Mouse (Mus musculus) c-Kit-negative CD71-positive TER-119-positive erythroid progenitor cells, embryonic 14.5 days (primary cell): Measurements from ENCODE around the gene Bmi1.
A peak's percentile ranks its signal among the peaks of the same experiment; 100 is the strongest.

ENCODE experiments used
- DNase-seq: peaks from one replicate; pipeline ENCODE4 v3.0.0-alpha.2; 2013; ENCODE audit warnings: low read depth, low spot score

Bmi1 gene

DNA sequence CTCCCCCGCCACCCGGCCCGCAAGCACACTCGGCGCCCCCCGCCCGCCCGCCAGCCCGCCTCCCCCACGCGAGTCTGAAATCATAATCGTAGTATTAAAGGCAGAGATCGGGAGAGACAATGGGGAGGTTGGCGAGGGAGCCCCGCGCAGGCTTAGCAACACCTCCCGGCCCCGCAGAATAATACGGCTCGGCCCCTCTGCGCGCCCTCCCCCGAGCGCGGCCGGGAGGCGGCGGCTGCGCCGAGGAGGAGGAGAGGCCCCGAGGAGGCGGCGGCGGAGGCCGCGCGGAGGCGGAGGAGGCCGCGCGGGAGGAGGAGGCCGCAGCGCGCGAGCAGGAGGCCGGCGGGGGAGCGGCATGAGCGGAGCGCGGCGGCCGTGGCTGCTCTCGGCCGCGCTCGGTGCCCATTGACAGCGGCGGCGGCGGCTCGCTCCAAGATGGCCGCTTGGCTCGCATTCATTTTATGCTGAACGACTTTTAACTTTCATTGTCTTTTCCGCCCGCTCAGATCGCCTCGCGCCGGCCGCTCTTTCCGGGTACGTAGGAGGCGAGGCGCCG is at the start of gene Bmi1:
TSS of gene Bmi1 (plus strand) at position 83 of the 556 bp plus-strand sequence.
- no peak for DNase-seq

DNA sequence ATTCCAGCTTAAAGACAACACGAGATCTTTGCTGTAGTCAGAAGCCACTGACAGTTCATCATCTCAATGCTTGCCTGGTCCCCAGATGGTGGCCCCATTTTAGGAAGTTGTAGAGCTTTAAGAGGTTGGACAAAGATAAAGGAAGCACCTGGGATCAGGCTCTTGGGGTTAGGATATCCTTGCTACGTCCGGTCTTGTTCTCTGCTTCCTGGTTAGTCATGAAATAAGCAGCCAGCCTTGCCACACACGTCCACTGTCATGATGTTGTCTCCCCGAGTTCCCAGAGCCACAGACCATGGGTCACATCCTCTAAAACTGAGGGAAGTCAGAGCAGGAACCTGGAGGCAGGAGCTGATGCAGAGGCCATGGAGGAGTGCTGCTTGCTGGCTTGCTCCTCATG is 46.3 kb upstream of the Bmi1 start:
- DNase-seq = no peak

DNA sequence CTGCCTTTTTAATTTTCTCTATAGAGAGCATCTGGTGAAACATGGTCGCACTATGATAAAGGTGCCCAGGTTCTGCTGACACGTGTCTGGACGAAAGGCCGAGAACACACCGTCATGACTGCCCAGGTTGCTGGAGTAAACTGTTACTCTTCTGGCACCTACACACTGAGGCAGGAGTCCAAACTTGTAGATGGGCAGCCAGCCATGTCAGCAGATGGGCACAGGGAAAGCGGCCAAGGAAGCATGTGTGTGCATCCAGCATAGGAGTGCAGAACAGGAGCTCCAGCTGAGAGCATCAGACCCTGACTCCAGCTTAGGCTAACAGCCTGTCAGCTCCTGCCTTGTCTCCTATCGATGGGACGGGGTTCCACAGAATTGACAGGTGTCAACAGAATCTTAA is 41.8 kb upstream of the Bmi1 start:
- DNase-seq = no peak

DNA sequence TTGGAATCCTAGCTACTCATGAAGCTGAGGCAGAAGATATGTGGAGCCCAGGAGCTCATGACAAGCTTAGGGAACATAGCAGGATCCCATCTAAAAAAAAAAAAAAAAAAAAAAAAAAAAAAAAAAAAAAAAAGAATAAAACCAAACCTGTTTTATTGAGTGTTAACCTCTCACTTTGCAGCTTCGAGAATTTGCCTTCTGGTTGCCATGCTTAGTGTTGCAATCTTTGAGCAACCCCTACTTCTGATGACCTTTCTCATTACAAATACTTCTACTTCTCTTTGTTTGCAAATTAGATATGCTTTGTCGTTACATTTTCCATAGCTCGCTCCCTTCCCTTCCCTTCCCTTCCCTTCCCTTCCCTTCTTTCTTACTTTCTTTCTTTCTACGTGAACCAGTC is 28.3 kb upstream of the Bmi1 start:
- DNase-seq = no peak

DNA sequence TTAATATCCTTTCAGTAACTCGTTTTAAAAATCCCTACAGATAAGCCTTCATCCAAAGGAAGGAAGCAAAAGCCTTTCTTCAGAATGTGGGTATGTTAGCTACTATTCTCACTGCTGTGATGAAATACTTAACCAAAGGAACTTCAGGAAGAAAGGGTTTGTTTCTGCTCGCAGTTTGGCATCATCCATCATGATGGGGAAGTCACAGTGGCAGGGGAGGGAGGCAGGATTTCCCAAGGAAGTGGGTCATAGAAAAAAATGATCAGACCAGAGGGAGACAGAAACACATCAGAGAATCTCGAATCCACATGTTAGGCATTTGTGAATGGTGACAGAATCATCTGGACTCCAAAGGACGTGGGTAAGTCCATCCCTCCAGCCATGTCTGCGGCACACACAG is 22.0 kb upstream of the Bmi1 start:
- DNase-seq = no peak

DNA sequence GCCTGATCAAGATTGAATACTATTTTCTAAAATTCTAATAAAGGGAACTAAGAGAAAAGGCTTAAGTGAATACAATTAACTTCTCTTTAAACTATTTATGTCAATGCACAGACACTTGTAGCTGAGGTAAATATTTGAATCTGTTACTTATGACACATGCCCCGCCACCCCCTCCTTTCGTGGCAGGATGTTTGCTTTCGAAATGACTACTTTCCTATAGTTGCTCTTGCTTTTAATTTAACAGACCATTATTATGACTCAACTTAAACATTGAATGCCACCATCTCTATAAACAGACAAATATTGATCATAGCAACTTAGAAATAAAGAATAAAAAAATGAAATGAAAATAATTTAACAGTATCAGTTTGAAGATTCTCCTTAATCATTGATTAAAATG is 12.8 kb upstream of the Bmi1 start:
- no peak for DNase-seq

DNA sequence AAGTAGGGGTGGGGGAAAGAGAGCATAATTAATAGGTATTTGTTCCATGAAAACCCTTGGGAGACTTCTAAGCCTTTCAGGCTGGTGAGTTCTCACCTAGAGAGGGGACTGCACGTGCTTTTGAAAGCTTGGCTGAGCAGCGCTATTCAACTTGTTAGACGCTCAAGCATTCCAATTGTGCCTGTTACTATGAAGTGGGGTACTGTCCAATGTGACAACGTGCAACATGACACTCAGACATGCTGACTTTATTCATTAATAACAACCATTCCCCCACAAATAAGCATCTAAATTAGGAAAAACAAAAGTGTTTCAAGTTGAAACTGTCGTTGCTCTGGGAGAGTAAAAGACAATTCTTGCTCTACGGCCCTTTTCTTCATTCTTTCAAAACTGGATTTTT is 5.8 kb upstream of the Bmi1 start:
- DNase-seq = no peak

DNA sequence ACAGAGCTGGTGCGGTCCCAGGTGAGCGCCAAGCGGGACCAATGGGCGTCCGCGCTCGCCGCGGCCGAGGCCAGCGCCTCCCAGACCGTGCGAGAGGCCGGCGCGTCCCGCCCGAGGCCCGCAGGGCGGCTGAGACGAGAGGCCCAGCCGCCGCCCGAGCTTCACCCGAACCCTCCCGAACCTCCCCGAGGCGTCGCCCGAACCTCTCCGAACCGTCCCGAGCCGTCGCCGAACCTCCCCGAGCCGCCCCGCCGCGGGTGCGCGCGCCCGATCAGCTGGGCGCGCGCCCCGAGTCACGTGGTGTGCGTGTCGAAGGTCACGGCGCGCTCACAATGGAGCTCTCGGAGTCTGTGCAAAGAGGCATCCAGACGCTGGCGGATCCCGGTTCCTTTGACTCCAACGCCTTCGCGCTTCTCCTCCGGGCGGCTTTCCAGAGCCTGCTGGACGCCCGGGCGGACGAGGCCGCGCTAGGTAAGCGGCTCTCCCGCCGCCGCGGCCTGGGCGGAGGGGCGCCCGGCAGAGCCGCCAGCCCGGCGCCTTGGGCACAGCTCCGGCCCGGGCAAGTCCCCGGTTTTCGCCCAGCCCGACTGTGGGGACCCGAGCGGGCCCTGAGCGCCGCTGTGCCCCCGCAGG is 4.6 kb upstream of the Bmi1 start, which contains the start of gene Commd3:
TSS of gene Commd3 (plus strand) at position 252 of the 633 bp plus-strand sequence.
- peak; percentile 66 for DNase-seq

DNA sequence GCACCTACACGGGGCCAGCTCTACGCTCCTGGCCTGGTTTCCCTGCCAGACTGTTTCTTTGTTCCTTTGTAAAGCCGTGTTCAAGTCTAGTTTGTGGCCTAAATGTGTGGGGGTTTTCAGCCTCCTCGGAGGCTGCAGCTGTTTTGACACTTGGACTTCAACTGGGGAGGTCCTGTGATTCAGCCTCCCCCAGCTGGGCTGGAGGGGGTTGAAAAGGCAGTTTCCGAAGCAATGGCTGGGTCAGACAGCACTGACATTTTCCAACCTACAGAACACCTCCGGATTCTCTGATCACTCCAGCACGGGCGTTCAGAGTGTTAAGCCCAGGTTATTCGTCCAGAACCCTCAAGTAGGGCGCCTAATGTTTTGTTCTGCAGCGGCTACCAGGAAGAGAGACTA is 4.1 kb upstream of the Bmi1 start:
- peak; percentile 12 for DNase-seq

DNA sequence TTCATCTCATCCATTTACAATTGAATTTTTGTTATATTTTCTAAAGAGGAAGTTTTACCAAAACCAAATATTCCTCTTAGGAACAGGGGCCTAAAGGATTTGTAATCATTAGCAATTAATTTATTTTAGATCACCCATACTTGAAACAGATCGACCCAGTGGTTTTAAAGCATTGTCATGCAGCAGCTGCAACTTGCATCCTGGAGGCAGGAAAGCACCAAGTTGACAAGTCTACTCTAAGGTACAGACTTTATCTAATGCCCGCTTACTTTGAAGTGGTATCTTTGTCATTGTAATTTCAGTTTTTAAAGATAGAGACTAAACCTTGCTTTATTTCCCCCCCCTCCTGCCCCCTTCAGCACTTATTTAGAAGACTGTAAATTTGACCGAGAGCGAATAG is 3.1 kb upstream of the Bmi1 start:
- DNase-seq = no peak

DNA sequence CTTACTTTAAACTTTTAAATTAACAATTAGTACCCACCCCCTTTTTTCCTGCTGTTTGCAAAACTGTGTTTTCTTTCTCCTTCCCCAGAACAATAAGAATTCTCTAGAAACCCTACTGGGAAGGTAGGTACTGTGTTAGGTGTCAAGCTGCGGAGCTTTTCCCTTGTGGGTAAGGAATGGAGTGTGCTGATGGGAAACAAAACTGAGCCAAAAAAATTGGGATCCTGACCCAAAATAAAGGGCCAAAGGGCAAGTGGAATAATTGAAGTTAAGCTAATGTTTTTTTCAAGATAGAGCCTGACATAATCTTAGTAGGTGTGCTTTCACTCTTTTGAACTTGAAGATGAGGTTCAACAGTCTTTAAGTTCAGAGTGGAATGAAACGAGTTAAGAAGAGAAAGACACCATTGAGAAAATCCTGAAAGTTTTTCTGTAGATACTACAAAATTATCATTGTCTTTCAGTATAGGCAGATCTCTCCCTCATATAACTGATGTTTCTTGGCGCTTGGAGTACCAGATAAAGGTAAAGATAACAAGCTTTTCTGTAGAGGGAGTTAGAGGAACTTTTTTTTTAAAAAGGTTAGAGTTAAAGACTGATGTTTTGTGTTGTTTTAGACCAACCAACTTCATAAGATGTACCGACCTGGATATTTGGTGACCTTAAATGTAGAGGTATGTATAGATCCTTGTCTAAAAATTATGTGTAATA is 2.5 kb upstream of the Bmi1 start:
- DNase-seq = no peak

DNA sequence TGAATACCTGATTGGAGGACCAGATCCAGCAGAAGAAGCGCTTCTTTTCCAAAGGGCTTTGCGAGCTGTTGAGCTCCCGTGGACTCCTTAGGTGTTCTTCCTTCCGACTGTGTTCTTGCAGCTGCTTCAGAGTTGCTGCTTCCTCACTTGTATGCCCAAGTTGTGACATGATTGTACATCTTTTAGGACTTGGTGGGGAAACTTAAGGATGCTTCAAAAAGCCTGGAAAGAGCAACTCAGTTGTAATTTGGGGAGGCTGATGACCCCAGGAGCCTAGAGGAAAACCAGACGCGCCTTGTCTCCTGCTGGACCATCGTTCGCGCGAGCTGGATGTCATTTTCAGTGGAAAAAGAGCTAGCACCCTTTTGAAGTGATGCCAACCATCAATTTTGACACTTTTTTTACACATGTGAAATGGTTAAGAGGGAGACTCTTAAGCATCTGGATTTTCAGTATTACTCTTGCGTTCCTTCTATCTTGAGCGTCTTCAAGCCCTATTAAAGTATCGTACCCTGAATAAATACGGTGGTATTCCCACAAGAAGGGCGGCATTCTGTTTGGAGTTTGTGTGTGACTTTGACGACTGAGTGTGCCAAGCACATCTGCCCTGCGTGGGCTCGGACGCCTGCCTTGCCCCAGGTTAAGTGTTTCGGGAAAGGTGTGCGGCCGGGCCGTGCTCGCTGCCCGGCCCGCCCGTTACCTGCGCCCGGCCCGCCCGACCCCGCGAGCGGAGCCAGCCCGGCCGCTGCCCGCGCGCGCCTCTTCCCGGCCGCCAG is 949 bp upstream of the Bmi1 start:
- DNase-seq = no peak

DNA sequence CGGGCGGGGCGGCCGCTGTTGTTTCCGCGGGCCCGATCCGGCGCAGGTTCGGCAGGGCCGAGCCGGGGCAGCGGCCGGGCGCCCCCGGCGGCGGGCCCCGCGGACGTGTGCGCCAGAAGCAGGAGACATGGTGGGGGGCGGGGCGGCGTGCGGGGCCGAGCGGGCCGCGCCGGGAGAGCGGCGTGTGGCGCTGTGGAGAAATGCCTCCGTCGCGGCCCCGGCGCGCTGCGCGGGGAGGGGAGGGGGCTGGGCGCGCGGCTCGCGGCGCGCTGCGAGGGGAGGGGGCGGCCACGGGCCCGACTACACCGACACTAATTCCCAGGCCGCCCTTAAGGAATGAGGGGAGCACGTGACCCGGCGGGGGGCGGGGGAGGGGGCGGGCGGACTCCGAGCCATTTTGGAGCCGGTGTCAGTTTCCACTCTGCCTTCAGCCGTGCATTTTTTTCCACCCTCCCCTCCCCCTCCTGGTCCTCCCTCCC is 322 bp upstream of the Bmi1 start:
- DNase-seq = no peak

DNA sequence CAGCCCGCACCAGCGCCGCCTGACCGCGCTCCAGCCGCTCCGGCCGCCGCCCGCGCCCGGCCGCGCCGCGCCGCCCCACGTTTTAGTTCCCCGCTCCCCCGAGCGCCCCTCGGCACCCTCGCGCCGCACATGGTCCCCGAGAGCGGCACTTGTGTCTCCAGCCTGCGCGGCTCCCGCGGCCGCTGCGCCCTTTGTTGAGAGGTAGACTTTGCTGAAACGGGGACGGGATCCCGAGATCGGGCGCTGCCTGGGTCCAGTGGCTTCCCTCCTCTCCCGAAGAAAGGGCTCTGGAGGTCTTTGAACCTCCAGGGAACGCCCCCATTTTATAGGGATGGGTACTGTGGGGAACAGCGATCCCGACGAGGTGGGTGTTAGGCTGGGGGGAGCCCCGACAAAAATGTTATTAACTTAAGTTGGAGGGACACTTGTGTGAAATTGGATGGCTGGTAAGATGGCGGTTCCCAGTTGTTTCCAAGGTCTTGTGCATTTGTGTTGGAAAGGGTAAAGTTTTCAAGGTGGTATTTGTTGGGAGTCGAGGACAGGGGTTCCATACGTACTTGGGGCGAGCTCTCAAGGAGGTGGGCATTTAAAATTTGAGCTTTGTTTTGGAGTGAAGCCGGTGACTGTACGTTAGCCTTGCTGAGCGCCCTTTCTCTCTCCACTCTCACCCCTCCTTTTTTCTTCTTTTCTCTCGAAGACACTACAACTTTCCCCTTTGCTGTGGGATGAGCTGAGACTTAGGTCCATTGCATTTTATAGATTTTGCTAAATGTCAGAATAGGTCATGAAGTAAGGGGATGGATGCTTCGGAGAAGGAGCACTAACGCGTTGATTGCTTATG is 1.0 kb downstream of the Bmi1 start:
- DNase-seq = no peak

DNA sequence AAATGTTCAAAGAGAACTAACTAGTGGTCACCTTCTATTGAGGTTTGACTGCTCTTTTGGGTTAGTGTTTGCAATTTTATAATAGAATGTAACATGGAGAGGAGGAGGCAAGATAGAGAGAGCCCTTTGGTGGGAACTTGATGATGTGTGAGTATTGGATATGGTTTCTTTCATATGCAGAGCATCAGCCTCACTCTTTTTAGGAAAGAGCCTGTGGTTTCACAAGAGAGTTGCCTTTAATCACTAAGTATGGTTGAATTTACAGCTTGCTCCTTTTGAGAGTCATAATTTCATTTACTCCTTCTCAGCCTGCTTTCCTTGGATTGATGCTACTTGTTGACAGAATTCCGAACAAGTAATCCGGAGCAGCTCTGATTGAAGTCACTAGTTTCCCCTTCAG is 2.9 kb downstream of the Bmi1 start:
- no peak for DNase-seq

DNA sequence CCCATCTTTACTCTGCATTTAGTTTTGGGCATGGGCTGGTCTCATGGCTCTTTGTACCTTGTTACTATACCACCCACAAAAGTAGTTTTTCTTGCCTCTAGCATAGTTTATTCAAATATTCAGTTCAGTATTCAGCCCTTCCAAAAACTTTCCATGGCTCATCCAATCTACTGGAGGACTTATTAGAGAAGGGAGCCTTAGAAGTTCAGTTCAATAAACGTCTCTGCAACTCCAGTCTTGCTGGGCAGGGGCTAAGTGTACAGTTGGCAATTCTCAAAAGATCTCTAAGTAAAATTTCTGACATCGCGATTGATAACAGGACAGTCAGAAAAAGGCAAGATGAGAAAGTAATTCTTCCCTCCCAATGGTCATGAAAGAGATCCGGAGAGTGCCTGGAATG is 3.7 kb downstream of the Bmi1 start:
- DNase-seq = no peak

DNA sequence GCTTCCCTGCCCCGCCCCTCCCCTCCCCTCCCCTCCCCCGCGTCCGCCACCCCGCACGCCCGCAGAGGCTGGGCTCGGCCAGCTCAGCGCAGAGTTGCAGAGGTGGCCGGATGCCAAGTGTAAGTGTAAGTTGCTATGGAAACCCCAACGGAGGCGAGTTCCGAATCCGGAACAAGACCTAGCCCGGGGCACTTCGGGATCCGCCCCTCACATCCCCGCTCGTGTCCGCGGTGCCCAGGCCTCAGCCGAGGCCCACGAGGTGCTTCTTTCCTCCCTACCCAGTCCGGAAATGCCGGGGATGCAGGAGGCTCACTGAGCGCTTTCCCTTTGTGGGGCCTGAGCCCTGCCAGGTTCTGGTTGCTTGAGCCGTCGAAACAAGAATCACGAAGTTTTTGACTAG is 4.1 kb downstream of the Bmi1 start:
- no peak for DNase-seq

DNA sequence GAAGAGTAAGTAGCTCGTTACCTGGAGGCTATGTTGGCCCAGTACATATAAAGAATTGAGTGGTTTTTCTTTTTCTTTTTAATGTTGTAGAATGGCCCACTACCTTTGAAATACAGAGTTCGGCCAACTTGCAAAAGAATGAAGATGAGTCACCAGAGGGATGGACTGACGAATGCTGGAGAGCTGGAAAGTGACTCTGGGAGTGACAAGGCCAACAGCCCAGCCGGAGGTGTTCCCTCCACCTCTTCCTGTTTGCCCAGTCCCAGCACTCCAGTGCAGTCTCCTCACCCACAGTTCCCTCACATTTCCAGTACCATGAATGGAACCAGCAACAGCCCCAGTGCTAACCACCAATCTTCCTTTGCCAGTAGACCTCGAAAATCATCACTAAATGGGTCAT is 7.2 kb downstream of the Bmi1 start:
- DNase-seq = no peak

DNA sequence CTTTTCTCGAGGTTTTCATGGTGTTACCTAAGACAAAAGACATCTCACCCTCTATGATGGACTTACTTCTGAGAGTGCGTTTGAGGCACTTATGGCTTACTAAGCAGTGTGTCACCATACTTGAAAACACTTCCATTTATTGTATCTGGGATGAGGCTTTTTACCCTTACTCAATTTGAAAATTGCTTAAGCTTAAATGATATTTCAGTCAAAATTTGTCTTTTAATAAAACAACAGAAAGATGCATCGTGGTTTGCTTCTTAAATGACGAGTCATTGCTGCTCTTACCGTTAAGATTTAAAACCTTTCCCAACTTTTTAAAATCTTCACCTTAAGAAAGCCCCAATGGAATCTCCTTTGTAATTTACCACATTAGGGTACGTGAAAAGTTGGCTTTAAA is 9.6 kb downstream of the Bmi1 start:
- no peak for DNase-seq

DNA sequence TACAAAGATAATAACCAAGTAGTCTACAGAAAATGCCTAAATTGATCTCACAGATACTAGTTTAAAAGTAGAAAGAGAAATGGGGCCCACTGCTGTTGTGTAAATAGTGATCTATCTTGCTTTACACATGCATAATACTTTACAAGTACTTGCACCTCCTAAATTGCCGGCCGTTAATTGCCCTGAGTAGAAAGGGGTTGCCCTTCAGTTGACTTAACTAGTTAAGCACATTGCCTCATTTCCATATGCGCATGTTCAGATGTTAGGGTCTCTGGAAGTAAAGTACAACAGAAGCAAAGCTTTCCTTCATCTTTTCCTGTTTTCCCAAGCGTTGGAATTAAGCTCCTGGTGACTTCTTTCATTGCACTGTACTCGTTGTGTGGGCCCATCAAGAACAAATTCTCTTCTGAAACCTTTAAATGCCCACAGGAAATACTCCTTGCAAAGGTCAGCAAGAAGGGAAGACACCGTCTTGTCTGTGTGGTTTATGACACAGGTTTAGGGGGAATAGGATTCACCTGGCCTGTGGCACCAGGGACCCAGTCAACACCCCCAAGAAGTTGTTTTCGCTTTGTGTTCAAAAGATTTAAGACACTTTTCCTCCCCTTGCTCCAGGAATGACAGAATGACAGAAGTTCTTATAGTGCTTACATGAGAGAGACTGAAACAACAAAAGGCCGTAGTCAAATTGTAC is 10.2 kb downstream of the Bmi1 start:
- DNase-seq = no peak

DNA sequence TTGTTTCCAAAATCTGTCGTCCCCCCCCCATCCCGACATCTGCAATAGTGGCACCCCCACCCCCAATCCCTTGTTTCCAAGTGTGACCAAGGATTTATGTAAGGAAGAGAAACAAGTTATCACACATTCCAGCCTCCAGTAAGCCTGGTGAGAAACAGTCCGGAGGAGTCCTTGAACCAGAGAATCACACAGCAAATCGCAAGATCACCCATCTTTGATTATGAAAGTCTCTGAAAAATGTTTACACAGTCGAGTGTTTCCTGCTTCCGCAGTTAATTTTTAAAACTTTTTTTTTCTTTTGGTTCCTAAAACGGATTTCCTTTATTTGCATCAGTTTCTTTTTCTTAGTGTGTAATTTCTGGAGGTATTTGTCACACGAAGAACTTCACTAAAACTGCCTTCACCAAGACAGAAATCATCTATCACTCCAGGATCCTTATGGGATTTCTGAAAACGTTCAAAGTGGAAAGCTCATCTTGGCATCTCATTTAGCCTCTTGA is 10.9 kb downstream of the Bmi1 start:
- no peak for DNase-seq
